Mouse (Mus musculus): ENCODE results near the gene Luzp1. TPM values are rescaled to one million over a fixed set of nuclear protein-coding genes. Genes with fewer than 3 reads are reported as not detected.

The Luzp1 gene
- polyA plus RNA-seq (2015; fragmentation: Nextera tagmentation; extraction: Ambion mirVana): 68.1 and 79.1 TPM in 2 replicates

GRCm38 (mm10) chr4:136469371-136469903, at the start of gene Luzp1:
Luzp1 (plus strand) TSS chr4:136469761.
- Histone ChIP-seq H3K36me3 (no peaks in the 10 kb centered on the region), H3K9me3 (no peaks in the 10 kb centered on the region), H3K4me3 (replicated peaks) (peak within 1 kb of the TSS; percentile 94), H3K4me1 (replicated peaks) (peaks cover 23% of the 10 kb centered on the region), H3K4me2 (replicated peaks) (peak within 1 kb of the TSS; percentile 71), H3K9ac (replicated peaks) (peak within 1 kb of the TSS; percentile 90), H3K27me3 (peaks cover 12% of the 10 kb centered on the region), H3K27ac (peak within 1 kb of the TSS; percentile 96)
- peak; percentile 94 for ATAC-seq
- WGBS: under 1% methylated on average over 36 of the region's 36 CpGs

GRCm38 (mm10) chr4:136423224-136423623, 46.3 kb upstream of the Luzp1 start, which contains the start of gene Htr1d:
Htr1d (plus strand) TSS chr4:136423524.
- Histone ChIP-seq H3K9me3 (no peaks in the 10 kb centered on the region), H3K27me3 (peaks cover 79% of the 10 kb centered on the region), H3K9ac (replicated peaks) (peak within 1 kb of the TSS; percentile 65), H3K4me1 (replicated peaks) (peaks cover 30% of the 10 kb centered on the region), H3K4me2 (replicated peaks) (peak within 1 kb of the TSS; percentile 84), H3K4me3 (replicated peaks) (peak within 1 kb of the TSS; percentile 47), H3K36me3 (no peaks in the 10 kb centered on the region), H3K27ac (no peak within 1 kb of the TSS)
- ATAC-seq: no peak
- WGBS: 69% methylated on average over 9 of the region's 9 CpGs

- Histone ChIP-seq H3K9me3 (no peaks in the 10 kb centered on the region), H3K36me3 (no peaks in the 10 kb centered on the region), H3K4me3 (replicated peaks) (peak overlapping the region; percentile 47), H3K9ac (replicated peaks) (peak overlapping the region; percentile 65), H3K4me1 (replicated peaks) (peaks cover 23% of the 10 kb centered on the region), H3K27me3 (peaks cover 79% of the 10 kb centered on the region), H3K27ac (no peak overlapping the region), H3K4me2 (replicated peaks) (peak overlapping the region; percentile 84)
- ATAC-seq: peak; percentile 43
- 1% methylated on average over 70 of the region's 70 CpGs for WGBS
Measured at GRCm38 (mm10) chr4:136424120-136424999, 45.2 kb upstream of the Luzp1 start.

- WGBS: 3% methylated on average over 15 of the region's 15 CpGs
- peaks cover 81% of the 10 kb centered on the region for H3K27me3 ChIP-seq
- H3K27ac ChIP-seq: no peak overlapping the region
- H3K4me2 ChIP-seq (replicated peaks): peak overlapping the region; percentile 84
- no peaks in the 10 kb centered on the region for H3K9me3 ChIP-seq
- H3K36me3 ChIP-seq: no peaks in the 10 kb centered on the region
- peak overlapping the region; percentile 65 for H3K9ac ChIP-seq (replicated peaks)
- H3K4me3 ChIP-seq (replicated peaks): peak overlapping the region; percentile 47
- ATAC-seq: no peak; the same call in 1 of the 2 replicates
- peaks cover 22% of the 10 kb centered on the region for H3K4me1 ChIP-seq (replicated peaks)
Measured at GRCm38 (mm10) chr4:136425000-136425288, 44.6 kb upstream of the Luzp1 start.

GRCm38 (mm10) chr4:136430609-136431375, 38.8 kb upstream of the Luzp1 start:
- H3K4me2 ChIP-seq (replicated peaks): no peak overlapping the region; the same call in 1 of the 2 replicates
- H3K36me3 ChIP-seq: no peaks in the 10 kb centered on the region
- H3K27me3 ChIP-seq: peaks cover 33% of the 10 kb centered on the region
- WGBS: 21% methylated on average over 11 of the region's 11 CpGs
- ATAC-seq: peak; percentile 62; the same call in 1 of the 2 replicates
- H3K9ac ChIP-seq (replicated peaks): no peak overlapping the region
- H3K9me3 ChIP-seq: no peaks in the 10 kb centered on the region
- no peak overlapping the region for H3K27ac ChIP-seq
- peaks cover 12% of the 10 kb centered on the region; the same call in 1 of the 2 replicates for H3K4me1 ChIP-seq (replicated peaks)
- H3K4me3 ChIP-seq (replicated peaks): no peak overlapping the region

GRCm38 (mm10) chr4:136431376-136431693, 38.2 kb upstream of the Luzp1 start:
- no peaks in the 10 kb centered on the region for H3K36me3 ChIP-seq
- no peak overlapping the region for H3K4me2 ChIP-seq (replicated peaks)
- 2% methylated on average over 3 of the region's 3 CpGs for WGBS
- H3K4me1 ChIP-seq (replicated peaks): peaks cover 12% of the 10 kb centered on the region; the same call in 1 of the 2 replicates
- H3K9me3 ChIP-seq: no peaks in the 10 kb centered on the region
- ATAC-seq: peak; percentile 56; the same call in 1 of the 2 replicates
- H3K9ac ChIP-seq (replicated peaks): no peak overlapping the region
- peaks cover 28% of the 10 kb centered on the region for H3K27me3 ChIP-seq
- no peak overlapping the region for H3K27ac ChIP-seq
- no peak overlapping the region for H3K4me3 ChIP-seq (replicated peaks)

- Histone ChIP-seq H3K36me3 (no peaks in the 10 kb centered on the region), H3K9ac (replicated peaks) (no peak overlapping the region), H3K4me1 (replicated peaks) (peaks cover 16% of the 10 kb centered on the region), H3K9me3 (no peaks in the 10 kb centered on the region), H3K4me2 (replicated peaks) (no peak overlapping the region), H3K27ac (no peak overlapping the region), H3K27me3 (peaks cover 11% of the 10 kb centered on the region), H3K4me3 (replicated peaks) (no peak overlapping the region)
- WGBS: 88% methylated on average over 4 of the region's 4 CpGs
- no peak for ATAC-seq
Measured at GRCm38 (mm10) chr4:136434029-136434428, 35.5 kb upstream of the Luzp1 start.

- Histone ChIP-seq H3K9ac (replicated peaks) (no peak overlapping the region), H3K36me3 (no peaks in the 10 kb centered on the region), H3K9me3 (no peaks in the 10 kb centered on the region), H3K4me3 (replicated peaks) (no peak overlapping the region), H3K27ac (no peak overlapping the region), H3K4me1 (replicated peaks) (peaks cover 4% of the 10 kb centered on the region), H3K27me3 (no peaks in the 10 kb centered on the region), H3K4me2 (replicated peaks) (no peak overlapping the region)
- 60% methylated on average over 4 of the region's 4 CpGs for WGBS
- no peak for ATAC-seq
Measured at GRCm38 (mm10) chr4:136439106-136439505, 30.5 kb upstream of the Luzp1 start.

GRCm38 (mm10) chr4:136441354-136442043, 28.1 kb upstream of the Luzp1 start:
- H3K4me3 ChIP-seq (replicated peaks): no peak overlapping the region
- 64% methylated on average over 15 of the region's 15 CpGs for WGBS
- no peaks in the 10 kb centered on the region for H3K9me3 ChIP-seq
- no peak overlapping the region for H3K4me2 ChIP-seq (replicated peaks)
- H3K27ac ChIP-seq: no peak overlapping the region
- no peaks in the 10 kb centered on the region for H3K27me3 ChIP-seq
- peaks cover 4% of the 10 kb centered on the region for H3K4me1 ChIP-seq (replicated peaks)
- no peak for ATAC-seq
- H3K9ac ChIP-seq (replicated peaks): no peak overlapping the region
- no peaks in the 10 kb centered on the region for H3K36me3 ChIP-seq

- no peaks in the 10 kb centered on the region for H3K4me1 ChIP-seq (replicated peaks)
- no peak overlapping the region for H3K4me3 ChIP-seq (replicated peaks)
- H3K27ac ChIP-seq: no peak overlapping the region
- no peaks in the 10 kb centered on the region for H3K36me3 ChIP-seq
- no peaks in the 10 kb centered on the region for H3K9me3 ChIP-seq
- ATAC-seq: no peak
- H3K27me3 ChIP-seq: no peaks in the 10 kb centered on the region
- WGBS: 74% methylated on average over 4 of the region's 4 CpGs
- H3K4me2 ChIP-seq (replicated peaks): no peak overlapping the region
- no peak overlapping the region for H3K9ac ChIP-seq (replicated peaks)
Measured at GRCm38 (mm10) chr4:136444561-136444960, 25.0 kb upstream of the Luzp1 start.

GRCm38 (mm10) chr4:136449795-136450194, 19.8 kb upstream of the Luzp1 start:
- H3K27ac ChIP-seq: no peak overlapping the region
- peaks cover 6% of the 10 kb centered on the region for H3K4me1 ChIP-seq (replicated peaks)
- no peak for ATAC-seq
- 94% methylated on average over 5 of the region's 5 CpGs for WGBS
- no peaks in the 10 kb centered on the region for H3K36me3 ChIP-seq
- H3K4me3 ChIP-seq (replicated peaks): no peak overlapping the region
- H3K9ac ChIP-seq (replicated peaks): no peak overlapping the region
- no peaks in the 10 kb centered on the region for H3K27me3 ChIP-seq
- H3K4me2 ChIP-seq (replicated peaks): no peak overlapping the region
- no peaks in the 10 kb centered on the region for H3K9me3 ChIP-seq

Data from midbrain, embryonic 13.5 days (tissue).